Mouse (Mus musculus) thymus, adult 2 months (tissue): ENCODE results near the gene Tubb2a.

Experiments used
- CTCF ChIP-seq: fragments of 200-500 bp; IDR thresholded peaks from 2 replicates; pipeline ENCODE4 v1.5.1; 2012; ENCODE audit warnings: mild to moderate bottlenecking, control low read depth, low read length, moderate library complexity, borderline replicate concordance; ENCODE audit not compliant: control insufficient read depth, poor library complexity, insufficient read depth; ENCODE audit errors: extremely low read depth
- POLR2A ChIP-seq: fragments of 200-500 bp; IDR thresholded peaks from 2 replicates; pipeline ENCODE4 v1.6.1; 2012; ENCODE audit warnings: mild to moderate bottlenecking, low read length, control low read depth, moderate library complexity; ENCODE audit not compliant: control insufficient read depth, poor library complexity, insufficient read depth; ENCODE audit errors: extremely low read depth

GRCm38 (mm10) chr13:34095542-34096435, 18.0 kb upstream of the Tubb2a start:
- no peak for TF ChIP-seq CTCF
- no peak for TF ChIP-seq POLR2A
